Mouse (Mus musculus): ENCODE measurements around the gene Slc4a1.

The Slc4a1 gene

GRCm38 (mm10) chr11:102323516-102323915, 42.5 kb downstream of the Slc4a1 start:
- DNase-seq (ENCODE audit: low spot score): no peak

GRCm38 (mm10) chr11:102321931-102322330, 44.1 kb downstream of the Slc4a1 start:
- no peak for DNase-seq (ENCODE audit: low spot score)

DNA sequence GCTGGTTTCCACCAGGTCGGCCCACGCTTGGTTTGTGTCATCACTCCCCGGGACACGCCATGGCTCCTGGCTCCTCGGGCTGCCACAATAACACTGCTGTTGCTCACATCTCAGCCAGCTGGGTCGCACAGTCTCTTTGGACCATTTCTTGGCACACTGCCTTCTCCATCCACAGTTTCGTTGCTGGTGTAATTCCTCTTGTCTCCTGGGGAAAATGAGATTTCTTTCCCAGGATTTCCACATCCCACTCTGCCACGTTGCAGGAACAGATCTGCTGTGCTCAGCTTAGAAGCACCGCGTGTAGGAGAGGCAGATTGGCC, 45.4 kb downstream of the Slc4a1 start:
- DNase-seq (ENCODE audit: low spot score): no peak

DNA sequence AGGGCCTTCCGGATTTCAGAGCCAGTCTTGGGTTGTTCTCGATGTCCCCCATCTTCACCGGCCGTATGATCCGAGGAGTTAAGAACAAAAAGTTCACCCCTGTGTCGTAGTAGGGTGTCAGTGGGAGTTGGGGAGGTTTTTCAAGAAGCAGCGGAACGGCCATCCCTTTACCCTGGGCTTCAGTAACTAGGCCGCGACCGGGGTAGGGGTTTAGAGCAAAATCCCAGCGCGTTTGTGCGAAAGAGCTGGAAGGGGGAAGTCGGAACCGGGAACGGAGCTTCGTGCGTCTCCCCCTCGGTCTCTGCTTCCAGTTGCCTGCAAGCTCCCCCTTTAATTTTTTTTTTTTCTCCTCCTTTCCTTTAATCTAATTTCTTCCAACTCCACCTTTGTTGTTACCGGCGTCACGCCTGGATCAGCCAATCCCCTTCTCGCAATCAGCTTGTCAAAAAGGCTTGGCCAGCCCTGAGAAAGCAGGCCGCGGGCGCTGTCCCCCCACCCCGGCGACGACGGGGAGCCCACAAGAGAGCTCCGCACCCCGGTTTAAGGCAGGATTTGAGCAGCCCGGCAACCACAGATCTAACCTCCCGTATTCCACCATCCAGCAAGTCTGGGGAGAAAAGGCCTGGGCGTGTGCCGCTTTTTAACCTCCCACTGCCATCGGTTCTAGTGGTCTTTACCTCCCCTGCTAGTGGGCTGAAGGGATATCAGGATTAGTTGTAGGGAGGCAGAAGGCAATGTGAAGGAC, 45.9 kb downstream of the Slc4a1 start:
- peak; percentile 88 for DNase-seq (ENCODE audit: low spot score)

DNA sequence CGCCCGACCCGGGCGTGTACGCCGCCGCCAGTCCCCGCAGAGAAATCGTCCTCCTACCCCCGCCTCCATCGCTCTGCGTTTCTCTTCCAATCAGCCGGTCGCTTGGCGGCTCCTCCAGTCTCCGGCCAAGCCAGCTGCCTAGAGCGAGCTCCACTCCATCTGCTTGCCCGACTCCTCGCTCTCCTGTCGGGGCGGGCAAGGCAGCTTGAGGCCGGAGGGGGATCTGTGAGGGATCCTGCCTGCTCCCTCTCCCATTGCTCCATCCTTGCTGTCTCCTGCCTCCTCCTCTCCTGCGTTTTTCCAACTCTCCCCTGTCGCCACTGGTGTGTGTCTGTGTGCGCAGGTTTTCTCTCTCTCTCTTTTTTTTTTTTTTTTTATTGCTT, 46.6 kb downstream of the Slc4a1 start, which contains the start of gene Ubtf:
Gene Ubtf, minus strand, starts transcription at position 333 of the 383 bp plus-strand sequence.
- DNase-seq (ENCODE audit: low spot score): peak; percentile 79

DNA sequence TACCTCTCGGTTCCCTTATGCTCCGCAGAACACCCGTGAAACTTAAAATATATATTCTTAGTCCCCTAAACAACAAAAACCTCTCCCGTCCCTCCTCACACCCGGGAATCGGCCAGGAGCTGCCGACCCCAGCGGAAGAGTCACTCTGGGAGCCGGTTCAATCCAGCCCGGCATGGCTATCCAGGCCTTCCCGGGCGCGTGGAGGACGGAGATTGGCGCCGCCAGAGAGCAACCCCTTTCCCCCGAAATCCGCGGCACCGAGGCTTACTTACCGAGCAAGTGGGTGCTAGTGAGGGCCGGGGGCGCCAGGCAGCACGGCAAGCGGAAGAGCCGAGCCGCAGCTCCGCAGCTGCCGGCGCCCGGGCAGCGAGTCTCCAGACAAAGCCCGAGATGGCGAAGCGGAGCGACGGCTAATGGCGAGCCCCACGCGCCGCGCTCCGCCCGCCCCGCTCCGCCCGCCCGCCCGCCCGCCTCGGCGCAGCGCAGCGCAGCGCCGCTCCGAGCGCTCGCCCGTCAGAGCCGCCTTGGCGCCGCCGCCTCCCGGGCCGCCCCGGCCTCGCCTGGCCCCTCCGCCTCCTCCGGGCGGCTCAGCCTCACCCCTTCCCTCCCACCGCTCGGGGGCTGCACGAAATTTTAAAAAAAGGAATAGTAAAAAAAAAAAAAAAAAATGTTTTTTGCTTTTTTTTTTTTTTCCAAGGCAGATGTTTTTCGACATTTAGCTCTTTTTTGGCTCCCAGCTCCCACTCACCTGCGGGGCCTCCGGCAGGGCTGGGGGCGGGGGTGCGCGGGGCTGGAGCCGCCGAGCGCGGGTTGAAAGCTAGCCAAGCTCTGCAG, 47.2 kb downstream of the Slc4a1 start:
- DNase-seq (ENCODE audit: low spot score): peak; percentile 44

GRCm38 (mm10) chr11:102317901-102318575, 48.0 kb downstream of the Slc4a1 start:
- DNase-seq (ENCODE audit: low spot score): peak; percentile 80

DNA sequence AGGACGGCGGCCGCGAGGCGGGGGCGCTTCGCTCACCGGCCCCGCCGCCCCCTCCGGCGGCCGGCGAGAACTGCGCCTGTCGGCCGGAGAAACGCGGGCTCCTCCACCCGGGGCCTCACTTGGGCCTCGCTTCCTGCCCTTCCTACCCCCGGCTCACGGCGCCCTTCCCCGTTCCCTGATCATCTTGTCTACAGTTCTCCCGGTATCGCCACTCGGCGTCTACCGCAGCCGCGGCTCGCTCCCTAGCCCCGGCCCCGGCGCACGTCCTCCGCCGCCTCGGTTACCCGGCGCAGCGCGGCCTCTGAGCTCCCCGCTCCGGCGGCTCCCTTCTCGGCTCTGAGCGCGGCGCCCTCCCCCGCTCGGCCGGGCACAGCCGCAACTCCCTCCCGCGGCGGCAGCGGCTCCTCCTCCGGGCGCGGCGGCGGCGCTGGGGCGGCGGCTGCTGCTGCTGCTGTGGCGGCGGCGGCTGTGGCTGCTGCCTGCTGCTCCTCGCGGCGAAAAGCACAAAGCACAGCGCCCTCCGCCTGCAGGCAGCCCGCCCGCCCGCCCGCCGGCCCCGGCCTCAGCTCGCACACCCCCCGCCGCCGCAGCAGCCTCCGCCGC, 48.6 kb downstream of the Slc4a1 start:
- DNase-seq (ENCODE audit: low spot score): peak; percentile 49

GRCm38 (mm10) chr11:102316572-102317297, 49.3 kb downstream of the Slc4a1 start:
- DNase-seq (ENCODE audit: low spot score): peak; percentile 90

- no peak for DNase-seq (ENCODE audit: low spot score)
Measured at GRCm38 (mm10) chr11:102315690-102316571, 50.1 kb downstream of the Slc4a1 start.

- no peak for DNase-seq (ENCODE audit: low spot score)
Measured at GRCm38 (mm10) chr11:102314321-102314720, 51.7 kb downstream of the Slc4a1 start.

DNA sequence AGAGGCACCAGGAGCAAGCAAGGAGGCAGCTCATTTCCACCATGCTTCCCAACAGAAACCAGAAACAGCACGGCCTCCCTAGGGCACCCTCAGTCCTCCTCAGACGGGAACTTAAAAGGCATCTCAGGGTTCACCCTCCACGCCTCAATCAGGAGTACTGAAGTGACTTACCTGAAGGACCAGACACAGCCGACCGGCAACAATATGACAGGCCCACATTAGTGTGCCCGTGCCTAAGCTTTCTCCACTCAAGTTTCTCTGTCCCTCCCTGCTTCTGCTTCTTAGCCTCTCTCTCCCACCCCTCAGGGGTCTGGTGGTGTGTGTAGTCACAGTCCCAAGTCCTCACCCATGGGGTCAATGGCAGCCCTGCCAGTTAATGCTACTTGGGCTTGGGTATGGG, 53.4 kb downstream of the Slc4a1 start:
- no peak for DNase-seq (ENCODE audit: low spot score)

DNA sequence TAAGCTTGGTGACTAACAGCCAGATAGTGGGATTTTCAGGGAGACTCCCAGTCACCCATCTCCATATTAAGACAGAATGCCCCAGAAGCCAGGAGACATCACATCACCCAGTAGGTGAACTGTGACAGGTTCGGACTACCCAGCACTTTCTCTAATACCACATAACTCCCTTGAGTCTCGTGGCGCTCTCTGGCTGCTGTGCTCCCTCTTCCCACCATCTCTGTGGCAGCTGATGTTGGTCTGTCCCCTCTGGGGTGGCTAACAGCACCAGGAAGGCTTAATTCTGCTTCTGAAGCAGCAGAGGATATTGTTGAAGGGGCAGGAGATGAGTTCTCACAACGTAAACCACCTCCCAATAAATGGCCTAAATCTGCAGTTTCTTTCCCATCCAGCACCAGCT, 54.0 kb downstream of the Slc4a1 start:
- no peak for DNase-seq (ENCODE audit: low spot score)

DNA sequence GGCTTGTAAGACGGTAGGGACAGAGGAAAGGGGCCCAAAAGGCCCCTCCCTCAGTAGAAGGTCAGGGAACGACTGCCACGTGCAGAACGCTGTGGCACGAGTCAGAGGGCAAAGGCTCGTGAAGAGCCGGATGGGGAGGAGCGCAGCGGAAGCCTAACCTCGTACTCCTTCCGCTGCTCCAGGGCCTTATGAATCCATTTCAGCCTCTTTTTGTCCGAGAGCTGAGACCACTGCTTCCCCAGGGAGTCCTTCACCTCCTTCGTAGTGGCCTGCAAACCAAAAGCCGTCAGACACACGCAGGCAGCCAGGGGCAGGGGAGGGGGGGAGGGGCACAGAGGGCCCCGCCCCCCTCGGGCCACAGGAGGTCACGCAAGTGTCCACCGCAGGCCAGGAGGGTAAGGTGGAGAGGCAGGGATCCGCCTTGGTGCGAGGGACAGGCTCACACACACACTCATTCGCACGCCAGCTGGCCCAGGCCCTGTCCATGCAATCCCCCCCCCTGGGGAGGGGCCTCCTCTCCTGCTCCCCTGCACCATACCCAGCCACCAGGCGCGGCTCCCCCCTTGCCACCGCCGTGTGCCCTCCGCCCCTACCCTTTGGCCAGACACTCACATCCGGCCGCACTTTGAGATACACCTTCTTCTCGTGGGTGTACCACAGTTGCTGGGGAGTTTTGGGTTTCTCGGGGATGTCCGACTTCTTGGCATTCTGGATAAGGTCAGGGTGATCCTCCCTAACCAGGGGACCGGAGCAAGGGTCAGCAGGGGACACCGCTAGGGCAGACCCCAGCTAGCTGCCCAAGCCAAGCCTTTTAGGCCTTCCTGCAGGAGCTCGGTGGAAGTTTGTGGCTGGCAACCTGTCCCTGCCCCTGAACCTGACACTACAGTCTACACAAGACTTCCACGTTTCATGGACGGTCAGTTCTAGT, 55.0 kb downstream of the Slc4a1 start:
- DNase-seq (ENCODE audit: low spot score): peak; percentile 47

GRCm38 (mm10) chr11:102309821-102310617, 56.0 kb downstream of the Slc4a1 start:
- DNase-seq (ENCODE audit: low spot score): no peak

GRCm38 (mm10) chr11:102308979-102309378, 57.0 kb downstream of the Slc4a1 start:
- peak; percentile 97 for DNase-seq (ENCODE audit: low spot score)

DNA sequence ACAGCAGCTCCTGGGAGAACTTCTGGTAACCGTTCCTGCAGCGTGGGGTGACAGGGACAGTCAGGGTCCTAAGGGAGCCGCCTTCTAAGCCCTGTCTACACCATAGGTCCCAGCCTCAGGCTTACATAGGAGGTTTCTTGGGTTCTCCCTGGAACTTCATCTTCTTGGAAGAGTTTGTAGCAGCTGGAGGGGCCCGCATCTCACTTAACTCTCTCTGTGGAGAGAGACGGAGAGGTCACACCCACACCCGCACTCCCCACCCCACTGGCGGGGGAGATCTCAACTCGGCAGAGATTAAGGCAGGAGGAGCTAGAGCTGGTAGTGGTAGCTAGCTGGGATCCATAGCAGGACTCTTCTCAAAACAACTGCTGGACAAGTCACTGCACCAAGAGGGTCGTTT, 57.9 kb downstream of the Slc4a1 start:
- DNase-seq (ENCODE audit: low spot score): no peak

DNA sequence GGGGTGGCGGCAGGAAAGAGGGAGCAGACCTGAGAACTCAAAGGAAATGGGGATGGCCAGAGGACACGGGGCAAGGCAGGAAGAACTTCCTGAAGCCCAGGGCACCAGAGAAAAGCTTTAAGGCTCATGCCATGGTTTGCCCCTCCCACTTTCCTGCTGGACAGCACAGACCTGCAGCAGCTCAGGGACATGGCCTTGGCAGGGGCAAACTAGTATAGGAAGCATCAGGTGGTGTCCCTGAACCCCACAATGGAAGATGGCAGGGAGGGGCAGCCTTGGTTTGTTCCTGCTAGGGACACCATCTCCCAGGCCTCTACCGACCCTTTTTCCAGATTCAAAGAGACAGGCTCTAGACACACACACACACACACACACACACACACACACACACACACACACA, 60.6 kb downstream of the Slc4a1 start:
- DNase-seq (ENCODE audit: low spot score): no peak

DNA sequence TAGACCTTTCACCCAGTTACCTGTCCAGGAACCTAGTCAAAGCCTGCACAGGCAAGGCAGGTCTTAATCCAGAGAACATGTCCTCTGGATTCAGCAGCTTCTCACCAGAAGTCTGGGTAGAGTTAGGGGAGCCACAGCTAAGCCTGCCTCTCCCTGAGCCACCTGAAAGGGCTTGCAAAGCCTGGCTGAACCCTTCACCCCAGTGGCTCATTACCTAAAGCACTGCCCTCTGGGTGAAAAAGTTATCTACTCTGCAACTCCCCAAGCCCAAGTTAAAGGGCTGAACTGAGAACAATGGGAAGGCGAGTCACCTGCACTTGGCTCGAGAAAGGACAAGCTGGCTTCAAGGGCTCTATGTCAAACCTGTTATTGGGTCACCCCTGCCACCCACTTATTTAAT, 61.9 kb downstream of the Slc4a1 start:
- DNase-seq (ENCODE audit: low spot score): no peak

Data from embryo, embryonic 10 days (tissue).